15 mouse cellular contexts compared by ENCODE assay signal in genomic region chr9:60957438-60957837, GRCm38 (mm10).
"Had no signal": no experiment of that assay in that cellular context is flagged by ENCODE, and none has a peak within 500 bp of the region (broad histone marks: within the 10 kb centered on the region; RNA-seq: fewer than 3 reads in every experiment).

No protein-coding gene starts in this region.

- H3K27me3 ChIP-seq: liver, embryonic 13.5 days had no signal

- H3K36me3 ChIP-seq: kidney, embryonic 15.5 days; liver, embryonic 13.5 days had no signal

- H3K9ac ChIP-seq: kidney, embryonic 15.5 days; liver, embryonic 13.5 days had no signal

- H3K27ac ChIP-seq: kidney, embryonic 15.5 days; left cerebral cortex, adult 2 months; liver, embryonic 13.5 days had no signal

- H3K4me3 ChIP-seq: kidney, embryonic 15.5 days; left cerebral cortex, adult 2 months; liver, embryonic 13.5 days had no signal

- H3K4me2 ChIP-seq: kidney, embryonic 15.5 days; liver, embryonic 13.5 days; midbrain, embryonic 11.5 days had no signal

- DNase-seq: kidney, adult 8-10 months; kidney, postnatal 10 days; kidney, postnatal 36 days; layer of hippocampus, postnatal 36 days; liver, embryonic 13.5 days; lung, adult 2 months; lung, postnatal 14 days; lung, postnatal 4 days; midbrain, embryonic 14.5 days; thymus, adult 18-20 months; thymus, postnatal 14 days; thymus, postnatal 4 days had no signal

- H3K9me3 ChIP-seq: kidney, embryonic 15.5 days; liver, embryonic 13.5 days had no signal

- H3K4me1 ChIP-seq: kidney, embryonic 15.5 days; liver, embryonic 13.5 days had no signal
